Mouse (Mus musculus): ENCODE measurements at regions not wholly inside any gene's neighbourhood (a gene's known extent, or its start where the extent isn't known, plus 50 kb on each side); places are given as distances from the start of the nearest gene placed in this dataset.

- H3K36me3 ChIP-seq (ENCODE audit: control insufficient read depth, insufficient read depth, low read length), result no peaks in the 10 kb centered on the region
- H3K4me1 ChIP-seq (ENCODE audit: control insufficient read depth, insufficient read depth, low read depth, low read length), result no peaks in the 10 kb centered on the region
- no peaks in the 10 kb centered on the region for H3K27me3 ChIP-seq (replicated peaks; ENCODE audit: control insufficient read depth, insufficient read depth, low read length)
- peak; percentile 40; the same call in 1 of the 2 replicates for ATAC-seq
- WGBS, result 76% methylated on average over 4 of the region's 4 CpGs
- no peak overlapping the region for H3K4me2 ChIP-seq (ENCODE audit: low read length)
- H3K9ac ChIP-seq (ENCODE audit: low read depth, low read length), result no peak overlapping the region
- no peaks in the 10 kb centered on the region for H3K9me3 ChIP-seq (ENCODE audit: control insufficient read depth, low read length)
- no peak overlapping the region for H3K27ac ChIP-seq (ENCODE audit: low read depth, low read length)
- H3K4me3 ChIP-seq (ENCODE audit: low read length), result no peak overlapping the region
These were observed 100.9 kb upstream of the Spin1 start for GRCm38 (mm10) chr13:50999738-51000137.

GRCm38 (mm10) chr13:51004827-51005226 lies 95.9 kb upstream of the Spin1 start:
- no peak for ATAC-seq
- Histone ChIP-seq H3K9ac (ENCODE audit: low read depth, low read length) (no peak overlapping the region), H3K4me3 (ENCODE audit: low read length) (no peak overlapping the region), H3K4me2 (ENCODE audit: low read length) (no peak overlapping the region), H3K27me3 (replicated peaks; ENCODE audit: control insufficient read depth, insufficient read depth, low read length) (no peaks in the 10 kb centered on the region), H3K27ac (ENCODE audit: low read depth, low read length) (no peak overlapping the region), H3K4me1 (ENCODE audit: control insufficient read depth, insufficient read depth, low read depth, low read length) (no peaks in the 10 kb centered on the region), H3K9me3 (ENCODE audit: control insufficient read depth, low read length) (no peaks in the 10 kb centered on the region), H3K36me3 (ENCODE audit: control insufficient read depth, insufficient read depth, low read length) (no peaks in the 10 kb centered on the region)
- WGBS, result 67% methylated on average over 3 of the region's 3 CpGs

GRCm38 (mm10) chr13:51010736-51011135 lies 89.9 kb upstream of the Spin1 start:
- H3K27me3 ChIP-seq (replicated peaks; ENCODE audit: control insufficient read depth, insufficient read depth, low read length), result no peaks in the 10 kb centered on the region

GRCm38 (mm10) chr13:51016209-51016608 lies 84.5 kb upstream of the Spin1 start:
- no peak for ATAC-seq
- WGBS, result 88% methylated on average over 3 of the region's 3 CpGs
- H3K36me3 ChIP-seq (ENCODE audit: control insufficient read depth, insufficient read depth, low read length), result no peaks in the 10 kb centered on the region

More at GRCm38 (mm10) chr13:51010736-51011135, 89.9 kb upstream of the Spin1 start:
- H3K9me3 ChIP-seq (ENCODE audit: control insufficient read depth, low read length), result no peaks in the 10 kb centered on the region
- H3K36me3 ChIP-seq (ENCODE audit: control insufficient read depth, insufficient read depth, low read length), result no peaks in the 10 kb centered on the region
- H3K27ac ChIP-seq (ENCODE audit: low read depth, low read length), result no peak overlapping the region
- no peak for ATAC-seq
- H3K4me2 ChIP-seq (ENCODE audit: low read length), result no peak overlapping the region
- H3K9ac ChIP-seq (ENCODE audit: low read depth, low read length), result no peak overlapping the region
- H3K4me3 ChIP-seq (ENCODE audit: low read length), result no peak overlapping the region
- no peaks in the 10 kb centered on the region for H3K4me1 ChIP-seq (ENCODE audit: control insufficient read depth, insufficient read depth, low read depth, low read length)
- 80% methylated on average over 7 of the region's 7 CpGs for WGBS

GRCm38 (mm10) chr13:51016956-51017703 lies 83.5 kb upstream of the Spin1 start:
- H3K4me3 ChIP-seq (ENCODE audit: low read length), result no peak overlapping the region
- H3K36me3 ChIP-seq (ENCODE audit: control insufficient read depth, insufficient read depth, low read length), result no peaks in the 10 kb centered on the region
- H3K9me3 ChIP-seq (ENCODE audit: control insufficient read depth, low read length), result no peaks in the 10 kb centered on the region
- H3K4me2 ChIP-seq (ENCODE audit: low read length), result no peak overlapping the region
- H3K27ac ChIP-seq (ENCODE audit: low read depth, low read length), result no peak overlapping the region
- no peaks in the 10 kb centered on the region for H3K4me1 ChIP-seq (ENCODE audit: control insufficient read depth, insufficient read depth, low read depth, low read length)
- WGBS, result 80% methylated on average over 16 of the region's 16 CpGs
- ATAC-seq, result no peak
- no peaks in the 10 kb centered on the region for H3K27me3 ChIP-seq (replicated peaks; ENCODE audit: control insufficient read depth, insufficient read depth, low read length)
- H3K9ac ChIP-seq (ENCODE audit: low read depth, low read length), result no peak overlapping the region

More at GRCm38 (mm10) chr13:51016209-51016608, 84.5 kb upstream of the Spin1 start:
- no peaks in the 10 kb centered on the region for H3K27me3 ChIP-seq (replicated peaks; ENCODE audit: control insufficient read depth, insufficient read depth, low read length)
- H3K4me3 ChIP-seq (ENCODE audit: low read length), result no peak overlapping the region
- no peaks in the 10 kb centered on the region for H3K9me3 ChIP-seq (ENCODE audit: control insufficient read depth, low read length)
- no peaks in the 10 kb centered on the region for H3K4me1 ChIP-seq (ENCODE audit: control insufficient read depth, insufficient read depth, low read depth, low read length)
- H3K27ac ChIP-seq (ENCODE audit: low read depth, low read length), result no peak overlapping the region
- no peak overlapping the region for H3K4me2 ChIP-seq (ENCODE audit: low read length)
- no peak overlapping the region for H3K9ac ChIP-seq (ENCODE audit: low read depth, low read length)

- H3K9me3 ChIP-seq (ENCODE audit: control insufficient read depth, low read length), result no peaks in the 10 kb centered on the region
- H3K27me3 ChIP-seq (replicated peaks; ENCODE audit: control insufficient read depth, insufficient read depth, low read length), result no peaks in the 10 kb centered on the region
- no peak overlapping the region for H3K9ac ChIP-seq (ENCODE audit: low read depth, low read length)
- H3K4me2 ChIP-seq (ENCODE audit: low read length), result no peak overlapping the region
- H3K4me1 ChIP-seq (ENCODE audit: control insufficient read depth, insufficient read depth, low read depth, low read length), result no peaks in the 10 kb centered on the region
- ATAC-seq, result no peak
- H3K36me3 ChIP-seq (ENCODE audit: control insufficient read depth, insufficient read depth, low read length), result no peaks in the 10 kb centered on the region
- no peak overlapping the region for H3K27ac ChIP-seq (ENCODE audit: low read depth, low read length)
- 38% methylated on average over 10 of the region's 10 CpGs for WGBS
- no peak overlapping the region for H3K4me3 ChIP-seq (ENCODE audit: low read length)
These were observed 82.9 kb upstream of the Spin1 start for GRCm38 (mm10) chr13:51017727-51018321.

GRCm38 (mm10) chr13:51018366-51018765 lies 82.3 kb upstream of the Spin1 start:
- WGBS, result 55% methylated on average over 10 of the region's 10 CpGs
- H3K36me3 ChIP-seq (ENCODE audit: control insufficient read depth, insufficient read depth, low read length), result no peaks in the 10 kb centered on the region
- no peaks in the 10 kb centered on the region for H3K4me1 ChIP-seq (ENCODE audit: control insufficient read depth, insufficient read depth, low read depth, low read length)

GRCm38 (mm10) chr13:51022401-51023250 lies 78.1 kb upstream of the Spin1 start:
- ATAC-seq, result no peak
- Histone ChIP-seq H3K4me2 (ENCODE audit: low read length) (no peak overlapping the region), H3K36me3 (ENCODE audit: control insufficient read depth, insufficient read depth, low read length) (no peaks in the 10 kb centered on the region), H3K4me1 (ENCODE audit: control insufficient read depth, insufficient read depth, low read depth, low read length) (no peaks in the 10 kb centered on the region), H3K27me3 (replicated peaks; ENCODE audit: control insufficient read depth, insufficient read depth, low read length) (no peaks in the 10 kb centered on the region), H3K9ac (ENCODE audit: low read depth, low read length) (no peak overlapping the region), H3K9me3 (ENCODE audit: control insufficient read depth, low read length) (no peaks in the 10 kb centered on the region), H3K27ac (ENCODE audit: low read depth, low read length) (peak overlapping the region; percentile 41; the same call in 1 of the 2 replicates), H3K4me3 (ENCODE audit: low read length) (no peak overlapping the region)
- WGBS, result 61% methylated on average over 13 of the region's 13 CpGs

More at GRCm38 (mm10) chr13:51018366-51018765, 82.3 kb upstream of the Spin1 start:
- H3K9me3 ChIP-seq (ENCODE audit: control insufficient read depth, low read length), result no peaks in the 10 kb centered on the region
- no peak overlapping the region for H3K4me2 ChIP-seq (ENCODE audit: low read length)
- no peak overlapping the region for H3K27ac ChIP-seq (ENCODE audit: low read depth, low read length)
- H3K4me3 ChIP-seq (ENCODE audit: low read length), result no peak overlapping the region
- no peaks in the 10 kb centered on the region for H3K27me3 ChIP-seq (replicated peaks; ENCODE audit: control insufficient read depth, insufficient read depth, low read length)
- 0 out of 2 replicates have a peak, but pooled peaks have one; percentile 4 for ATAC-seq
- H3K9ac ChIP-seq (ENCODE audit: low read depth, low read length), result no peak overlapping the region

GRCm38 (mm10) chr13:51023271-51023670 lies 77.4 kb upstream of the Spin1 start:
- Histone ChIP-seq H3K36me3 (ENCODE audit: control insufficient read depth, insufficient read depth, low read length) (no peaks in the 10 kb centered on the region), H3K9me3 (ENCODE audit: control insufficient read depth, low read length) (no peaks in the 10 kb centered on the region), H3K4me3 (ENCODE audit: low read length) (no peak overlapping the region), H3K9ac (ENCODE audit: low read depth, low read length) (no peak overlapping the region), H3K27ac (ENCODE audit: low read depth, low read length) (no peak overlapping the region), H3K4me2 (ENCODE audit: low read length) (no peak overlapping the region), H3K4me1 (ENCODE audit: control insufficient read depth, insufficient read depth, low read depth, low read length) (no peaks in the 10 kb centered on the region), H3K27me3 (replicated peaks; ENCODE audit: control insufficient read depth, insufficient read depth, low read length) (no peaks in the 10 kb centered on the region)
- no peak for ATAC-seq
- WGBS, result 88% methylated on average over 11 of the region's 11 CpGs
